Mouse (Mus musculus) layer of hippocampus, adult 6 months (tissue): ENCODE results near the gene Chp2. TPM values are rescaled to one million over a fixed set of nuclear protein-coding genes. Genes with fewer than 3 reads are reported as not detected.

Source experiments
- long read RNA-seq, 2 experiments: library from polyadenylated mRNA; unstranded; transcript quantifications; one replicate each; pipeline ENCODE4 v2.0.0; 2019 to 2020
- polyA plus RNA-seq: library from polyadenylated mRNA; unstranded; fragments of <200 nt; fragmentation: Nextera tagmentation; gene quantifications from 2 replicates; pipeline ENCODE4 v1.2.3, GENCODE M21; 2021

The Chp2 gene
- polyA plus RNA-seq, result 0.36 and 0.38 TPM in 2 replicates
- long read RNA-seq, experiment 1, result 0 reads
- long read RNA-seq, experiment 2, result 0 reads

DNA sequence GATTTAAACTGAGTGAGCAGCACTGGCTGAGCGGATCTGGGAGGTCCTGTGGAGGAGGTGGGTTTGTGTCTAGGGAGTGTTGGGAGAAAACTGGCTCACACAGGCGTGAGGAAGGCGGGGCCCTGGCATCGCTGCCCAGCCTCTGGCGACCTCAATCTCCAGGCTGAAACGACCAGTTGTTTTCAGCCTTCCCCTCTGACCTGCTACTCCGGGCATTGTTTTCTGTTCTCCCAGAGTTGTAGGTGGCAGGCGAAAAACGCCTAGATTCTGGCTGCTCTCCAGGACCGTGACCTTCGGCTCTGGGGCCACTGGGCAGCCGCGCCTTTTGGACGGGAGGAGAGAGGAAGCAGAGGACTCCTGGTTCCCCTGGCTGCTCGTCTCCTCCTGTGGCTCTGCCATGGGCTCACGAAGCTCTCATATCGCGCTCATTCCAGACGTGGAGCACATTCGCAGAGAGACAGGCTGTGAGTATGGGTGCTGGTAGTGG is at the start of gene Chp2:
Gene Chp2 (plus strand): TSS at position 182 of the 487 bp plus-strand sequence.

GRCm38 (mm10) chr7:122186043-122186442 is 33.3 kb upstream of the Chp2 start, which contains the start of gene Ern2:
Ern2 (minus strand) TSS chr7:122186207.

Other genes with a start within 250 kb of the Chp2 start
- gene Cog7, start 237.8 kb upstream of the Chp2 start, polyA plus RNA-seq, result 34.2 and 36.4 TPM in 2 replicates
- gene Gga2, start 198.3 kb upstream of the Chp2 start, polyA plus RNA-seq, result 16.3 and 19.1 TPM in 2 replicates
- gene Ubfd1, start 152.3 kb upstream of the Chp2 start, polyA plus RNA-seq, result 22.2 and 23.9 TPM in 2 replicates
- 6.9 and 7.5 TPM in 2 replicates for gene Ears2, start 152.2 kb upstream of the Chp2 start, polyA plus RNA-seq
- gene Ndufab1, start 117.6 kb upstream of the Chp2 start, polyA plus RNA-seq, result 1,091 and 1,093 TPM in 2 replicates
- 0.40 and 0.46 TPM in 2 replicates for gene Palb2, start 86.5 kb upstream of the Chp2 start, polyA plus RNA-seq
- gene Dctn5, start 86.5 kb upstream of the Chp2 start, polyA plus RNA-seq, result 134 and 181 TPM in 2 replicates
- gene Plk1, start 60.1 kb upstream of the Chp2 start, polyA plus RNA-seq, result 0.16 and 0.38 TPM in 2 replicates
- 0.06 TPM in 1 of 2 replicates, not detected in the other for gene Ern2, start 33.3 kb upstream of the Chp2 start, polyA plus RNA-seq
- gene Prkcb, start 69.3 kb downstream of the Chp2 start, polyA plus RNA-seq, result 143 and 148 TPM in 2 replicates